Comparison of ENCODE assay signal across 8 mouse cellular contexts in the genomic region with DNA sequence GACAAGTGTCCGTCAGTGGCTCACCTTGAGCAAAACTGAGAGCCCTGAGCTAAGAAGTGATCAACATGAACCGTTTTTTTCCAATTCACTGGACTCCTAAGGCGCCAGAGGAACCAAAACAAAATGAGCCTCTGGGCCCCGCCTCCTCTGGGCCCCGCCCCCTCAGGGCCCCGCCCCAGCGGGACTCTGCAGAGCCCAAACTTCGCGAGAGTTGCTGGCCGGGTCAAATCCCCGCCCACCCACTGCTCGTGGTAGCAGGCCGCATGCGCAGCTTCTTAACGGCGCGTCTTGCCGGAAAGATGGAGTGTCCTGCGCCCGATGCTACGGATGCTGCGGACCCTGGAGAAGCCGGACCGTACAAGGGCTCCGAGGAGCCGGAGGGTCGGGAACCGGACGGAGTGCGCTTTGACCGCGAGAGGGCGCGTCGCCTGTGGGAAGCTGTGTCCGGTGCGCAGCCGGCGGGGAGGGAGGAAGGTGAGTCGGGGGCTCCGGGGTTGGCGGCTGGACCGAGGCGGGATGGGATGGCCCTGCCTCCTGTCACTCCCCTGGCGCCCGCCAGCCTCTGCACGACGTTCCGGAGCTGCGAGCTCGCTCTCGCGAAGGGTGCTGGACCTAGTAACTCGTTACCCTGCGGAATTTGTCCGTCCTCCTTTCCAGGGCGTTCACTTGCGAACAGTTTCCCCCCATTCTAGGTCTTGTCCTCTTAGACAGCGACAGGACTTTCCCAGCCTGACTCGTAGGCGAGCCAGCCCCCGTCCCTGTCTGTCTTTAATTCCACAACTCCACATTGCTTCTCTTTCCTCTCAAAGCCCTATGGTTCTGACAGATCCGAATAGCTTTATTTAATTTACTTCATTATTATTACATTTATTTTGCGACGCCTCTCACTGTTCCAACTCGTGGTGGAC. TPM values are rescaled to one million over a fixed set of nuclear protein-coding genes. Genes with fewer than 3 reads are reported as not detected.
A peak's percentile ranks its signal among the peaks of the same experiment; 100 is the strongest.
DNase-seq lines count a peak whose midpoint lies in the region; ATAC-seq and TF ChIP-seq lines count a peak whose summit lies in the region.

A gene (plus strand): TSS at position 267 of the 908 bp plus-strand sequence.

- peaks cover 14% of the 10 kb centered on the region for H3K36me3 ChIP-seq in embryonic facial prominence, embryonic 14.5 days (ENCODE audit: control insufficient read depth, insufficient read depth, low read length)
- H3K36me3 ChIP-seq in heart, adult 2 months (ENCODE audit: control insufficient read depth, insufficient read depth, low read length): peaks cover 13% of the 10 kb centered on the region
- peaks cover 24% of the 10 kb centered on the region for H3K36me3 ChIP-seq in limb, embryonic 13.5 days
- peaks cover 3% of the 10 kb centered on the region; the same call in 1 of the 2 replicates for H3K36me3 ChIP-seq in midbrain, embryonic 16.5 days (ENCODE audit: control insufficient read depth, insufficient read depth, low read length)

- intact Hi-C loops in heart, adult 2 months (cut with DNase I): loop anchor here (2.0 to 10.0 kb wide), 2 partner anchors 74 to 220 kb away; a partner anchor contains a TSS

- 1% methylated on average over 43 of the region's 66 CpGs for WGBS in embryonic facial prominence, embryonic 14.5 days
- WGBS in heart, adult 2 months: under 1% methylated on average over 66 of the region's 66 CpGs
- WGBS in limb, embryonic 13.5 days: under 1% methylated on average over 66 of the region's 66 CpGs
- under 1% methylated on average over 49 of the region's 66 CpGs for WGBS in midbrain, embryonic 16.5 days

- peak; percentile 93 for ATAC-seq in embryonic facial prominence, embryonic 14.5 days (ENCODE audit: low read depth)
- peak; percentile 95 for ATAC-seq in limb, embryonic 13.5 days (ENCODE audit: low FRiP score, low read depth)
- peak; percentile 92 for ATAC-seq in midbrain, embryonic 16.5 days

- TF ChIP-seq POLR2A in heart, adult 2 months (IDR thresholded peaks at IDR 0.05; ENCODE audit: insufficient read depth, low read depth, low read length): peak; percentile 95

- no peak for TF ChIP-seq EP300 in heart, adult 2 months (IDR thresholded peaks at IDR 0.05; ENCODE audit: insufficient read depth, low read depth, low read length)

- H3K27ac ChIP-seq in embryonic facial prominence, embryonic 14.5 days (replicated peaks; ENCODE audit: low read depth, low read length): peak within 1 kb of the TSS; percentile 59
- peak within 1 kb of the TSS; percentile 80 for H3K27ac ChIP-seq in heart, adult 2 months
- H3K27ac ChIP-seq in limb, embryonic 13.5 days: peak within 1 kb of the TSS; percentile 76
- peak within 1 kb of the TSS; percentile 80 for H3K27ac ChIP-seq in midbrain, embryonic 16.5 days (ENCODE audit: low read length)

- H3K9me3 ChIP-seq in embryonic facial prominence, embryonic 14.5 days (ENCODE audit: control insufficient read depth, low read length): no peaks in the 10 kb centered on the region
- no peaks in the 10 kb centered on the region for H3K9me3 ChIP-seq in limb, embryonic 13.5 days
- no peaks in the 10 kb centered on the region for H3K9me3 ChIP-seq in midbrain, embryonic 16.5 days (replicated peaks; ENCODE audit: control insufficient read depth, low read length, poor library complexity, severe bottlenecking)

- DNase-seq in 3T3-L1 (ENCODE audit: low read depth, low spot score): peak; percentile 97
- DNase-seq in adrenal gland, postnatal 4 days (ENCODE audit: low spot score in 2 of 2): peak; percentile 93
- DNase-seq in embryonic facial prominence, embryonic 14.5 days (ENCODE audit: low spot score): peak; percentile 98
- DNase-seq in heart, adult 2 months: peak; percentile 98 to 99
- peak; percentile 97 to 99 for DNase-seq in kidney, adult 8-10 months
- peak; percentile 98 to 99 for DNase-seq in spleen, postnatal 10 days (ENCODE audit: low spot score in 2 of 2)

- TF ChIP-seq CTCF in heart, adult 2 months (IDR thresholded peaks at IDR 0.05): peak; percentile 68

- H3K9ac ChIP-seq in embryonic facial prominence, embryonic 14.5 days (ENCODE audit: low read depth, low read length): peak within 1 kb of the TSS; percentile 75
- peak within 1 kb of the TSS; percentile 91 for H3K9ac ChIP-seq in heart, adult 2 months (ENCODE audit: low read depth, low read length)
- peak within 1 kb of the TSS; percentile 87 for H3K9ac ChIP-seq in limb, embryonic 13.5 days
- H3K9ac ChIP-seq in midbrain, embryonic 16.5 days (ENCODE audit: low read depth, low read length): peak within 1 kb of the TSS; percentile 77

- H3K4me1 ChIP-seq in embryonic facial prominence, embryonic 14.5 days (ENCODE audit: control insufficient read depth, insufficient read depth, low read length): peaks cover 6% of the 10 kb centered on the region
- H3K4me1 ChIP-seq in heart, adult 2 months (ENCODE audit: control insufficient read depth, insufficient read depth, low read length): peaks cover 12% of the 10 kb centered on the region
- peaks cover 14% of the 10 kb centered on the region for H3K4me1 ChIP-seq in limb, embryonic 13.5 days
- H3K4me1 ChIP-seq in midbrain, embryonic 16.5 days (ENCODE audit: control insufficient read depth, insufficient read depth, low read length): peaks cover 12% of the 10 kb centered on the region

- H3K79me2 ChIP-seq in heart, adult 2 months (replicated peaks; ENCODE audit: control insufficient read depth, insufficient read depth, low read length): peaks cover 5% of the 10 kb centered on the region; the same call in 1 of the 2 replicates

- H3K27me3 ChIP-seq in embryonic facial prominence, embryonic 14.5 days (replicated peaks; ENCODE audit: control insufficient read depth, insufficient read depth, low read length): no peaks in the 10 kb centered on the region
- no peaks in the 10 kb centered on the region for H3K27me3 ChIP-seq in heart, adult 2 months (ENCODE audit: control insufficient read depth, insufficient read depth, low read length)
- H3K27me3 ChIP-seq in limb, embryonic 13.5 days: no peaks in the 10 kb centered on the region
- H3K27me3 ChIP-seq in midbrain, embryonic 16.5 days (ENCODE audit: control insufficient read depth, insufficient read depth, low read depth, low read length): no peaks in the 10 kb centered on the region

- H3K4me2 ChIP-seq in embryonic facial prominence, embryonic 14.5 days (ENCODE audit: low read depth, low read length): peak within 1 kb of the TSS; percentile 81
- peak within 1 kb of the TSS; percentile 76 for H3K4me2 ChIP-seq in limb, embryonic 13.5 days (replicated peaks)
- peak within 1 kb of the TSS; percentile 69 for H3K4me2 ChIP-seq in midbrain, embryonic 16.5 days (ENCODE audit: low read length)

- peak within 1 kb of the TSS; percentile 64 for H3K4me3 ChIP-seq in embryonic facial prominence, embryonic 14.5 days (ENCODE audit: low read depth, low read length)
- peak within 1 kb of the TSS; percentile 91 for H3K4me3 ChIP-seq in heart, adult 2 months
- peak within 1 kb of the TSS; percentile 82 for H3K4me3 ChIP-seq in limb, embryonic 13.5 days
- peak within 1 kb of the TSS; percentile 58 for H3K4me3 ChIP-seq in midbrain, embryonic 16.5 days (ENCODE audit: low read depth, low read length)

RNA-seq across cellular contexts. Expression of the gene that starts here (rescaled TPM):
- total RNA-seq in adrenal gland, postnatal 4 days (2021): 10 to 100 TPM; 50.0 to 61.0 TPM
- polyA plus RNA-seq in embryonic facial prominence, embryonic 14.5 days (2014; fragmentation: Nextera tagmentation; extraction: Ambion mirVana): 21.3 and 26.2 TPM in 2 replicates
- 10 to 100 TPM; 17.1 to 20.6 TPM for total RNA-seq in heart, adult 2 months (2021)
- 14.3 and 23.4 TPM in 2 replicates for polyA plus RNA-seq in heart, adult 2 months (2012; rRNA removed)
- 26.4 and 31.5 TPM in 2 replicates for polyA plus RNA-seq in limb, embryonic 13.5 days (2015; fragmentation: Nextera tagmentation; extraction: Ambion mirVana)
- polyA plus RNA-seq in midbrain, embryonic 16.5 days (2015; fragmentation: Nextera tagmentation; extraction: Ambion mirVana): 29.5 and 32.2 TPM in 2 replicates

Comparison
In these comparisons a context has a peak if more than half of its experiments do, and no peak if none do; other contexts are left out.
1. Peak in every context shown above with its lines: DNase-seq, ATAC-seq, H3K4me3 ChIP-seq and H3K27ac ChIP-seq.